Mouse (Mus musculus) kidney, adult 8-10 months (tissue): ENCODE measurements at regions not wholly inside any gene's neighbourhood (a gene's known extent, or its start where the extent isn't known, plus 50 kb on each side); places are given as distances from the start of the nearest gene placed in this dataset.
"Not testable (repeated sequence)": the region's sequence is repeated elsewhere in the genome, so short reads cannot be mapped to it uniquely, and the experiment has no call there.

Experiments
- DNase-seq, 2 experiments: peaks; one replicate each; pipeline ENCODE4 v3.0.0; 2022

- peak; percentile 6 to 33 for DNase-seq
Observed at GRCm38 (mm10) chr3:39814814-39815213, 716.3 kb upstream of the Intu start.

GRCm38 (mm10) chr3:39830488-39831056 lies 700.5 kb upstream of the Intu start:
- no peak for DNase-seq

GRCm38 (mm10) chr3:39838377-39839145 lies 692.5 kb upstream of the Intu start:
- DNase-seq = no peak

- DNase-seq = no peak
Observed at GRCm38 (mm10) chr3:39840946-39841345, 690.1 kb upstream of the Intu start.

GRCm38 (mm10) chr3:39845123-39845522 lies 686.0 kb upstream of the Intu start:
- DNase-seq = no peak

- DNase-seq = no peak
Observed at GRCm38 (mm10) chr3:39848829-39849228, 682.3 kb upstream of the Intu start.

GRCm38 (mm10) chr3:39857214-39857839 lies 673.8 kb upstream of the Intu start:
- no peak for DNase-seq

GRCm38 (mm10) chr3:39876046-39876445 lies 655.0 kb upstream of the Intu start:
- not testable (repeated sequence) for DNase-seq

GRCm38 (mm10) chr3:39884370-39884769 lies 646.7 kb upstream of the Intu start:
- DNase-seq = no peak

- DNase-seq = no peak
Observed at GRCm38 (mm10) chr3:39888376-39888775, 642.7 kb upstream of the Intu start.

GRCm38 (mm10) chr3:39889222-39889621 lies 641.9 kb upstream of the Intu start:
- DNase-seq = no peak

GRCm38 (mm10) chr3:39898961-39899360 lies 632.1 kb upstream of the Intu start:
- peak in 1 of 2 experiments; percentile 1 for DNase-seq

GRCm38 (mm10) chr3:39900207-39900606 lies 630.9 kb upstream of the Intu start:
- peak in 1 of 2 experiments; percentile 1 for DNase-seq

- no peak for DNase-seq
Observed at GRCm38 (mm10) chr3:39904377-39904776, 626.7 kb upstream of the Intu start.

- DNase-seq = no peak
Observed at GRCm38 (mm10) chr3:39908676-39909362, 622.3 kb upstream of the Intu start.

- no peak for DNase-seq
Observed at GRCm38 (mm10) chr3:39909642-39910041, 621.4 kb upstream of the Intu start.

GRCm38 (mm10) chr3:39918601-39919000 lies 612.5 kb upstream of the Intu start:
- no peak for DNase-seq

- DNase-seq = no peak
Observed at GRCm38 (mm10) chr3:39925436-39925835, 605.6 kb upstream of the Intu start.

- peak; percentile 71 to 92 for DNase-seq
Observed at GRCm38 (mm10) chr3:39928421-39928820, 602.7 kb upstream of the Intu start.

GRCm38 (mm10) chr3:39933372-39933771 lies 597.7 kb upstream of the Intu start:
- no peak for DNase-seq

GRCm38 (mm10) chr3:39937719-39938278 lies 593.3 kb upstream of the Intu start:
- no peak for DNase-seq

GRCm38 (mm10) chr3:39944581-39944980 lies 586.5 kb upstream of the Intu start:
- peak in 1 of 2 experiments; percentile 23 for DNase-seq

- no peak for DNase-seq
Observed at GRCm38 (mm10) chr3:39952103-39952502, 579.0 kb upstream of the Intu start.
